Mouse (Mus musculus) yolk sac, embryonic 10.5 days (tissue): ENCODE results near the gene Hs2st1.

Experiments used
- DNase-seq: peaks from one replicate; pipeline ENCODE4 v3.0.0-alpha.2; 2017; ENCODE audit warnings: low spot score

Gene Hs2st1

DNA sequence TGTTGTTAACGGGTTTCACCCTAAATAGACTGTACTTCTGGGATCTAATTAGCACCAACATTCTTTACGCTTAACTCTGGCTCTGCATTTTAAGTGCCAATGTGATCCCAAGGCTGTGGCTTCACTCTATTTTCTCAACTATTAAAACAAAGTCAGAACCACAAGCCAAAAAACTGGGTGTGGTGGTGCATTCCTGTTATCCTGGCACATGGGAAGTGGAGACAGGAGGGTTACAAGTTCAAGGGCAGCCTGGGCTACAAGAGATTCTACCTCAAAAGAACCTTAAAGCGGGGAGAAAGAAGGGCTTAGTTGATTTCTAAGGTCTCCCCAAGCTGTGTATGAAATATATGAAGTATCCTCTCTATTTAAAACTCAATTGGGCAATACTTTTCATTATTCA lies 133.9 kb downstream of the Hs2st1 start:
- no peak for DNase-seq

DNA sequence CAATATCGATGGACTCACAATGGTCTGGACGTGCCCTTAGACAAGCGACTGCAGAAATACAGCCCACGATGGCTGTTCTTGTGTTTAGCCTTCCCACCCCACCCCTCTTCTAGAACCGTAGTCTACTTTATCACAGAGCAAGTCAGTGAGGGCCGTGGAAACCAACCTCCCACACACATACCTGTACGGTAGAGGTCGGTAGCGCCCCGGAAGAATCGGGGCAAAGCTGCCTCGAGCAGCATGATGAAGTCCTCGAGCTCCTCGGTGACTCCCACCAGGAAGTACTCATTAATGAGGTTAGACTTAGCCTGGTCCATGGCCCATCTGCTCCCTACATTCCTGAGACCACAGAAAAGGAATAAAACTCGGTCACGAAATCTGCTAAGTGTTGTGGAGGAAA lies 134.7 kb downstream of the Hs2st1 start:
- no peak for DNase-seq

DNA sequence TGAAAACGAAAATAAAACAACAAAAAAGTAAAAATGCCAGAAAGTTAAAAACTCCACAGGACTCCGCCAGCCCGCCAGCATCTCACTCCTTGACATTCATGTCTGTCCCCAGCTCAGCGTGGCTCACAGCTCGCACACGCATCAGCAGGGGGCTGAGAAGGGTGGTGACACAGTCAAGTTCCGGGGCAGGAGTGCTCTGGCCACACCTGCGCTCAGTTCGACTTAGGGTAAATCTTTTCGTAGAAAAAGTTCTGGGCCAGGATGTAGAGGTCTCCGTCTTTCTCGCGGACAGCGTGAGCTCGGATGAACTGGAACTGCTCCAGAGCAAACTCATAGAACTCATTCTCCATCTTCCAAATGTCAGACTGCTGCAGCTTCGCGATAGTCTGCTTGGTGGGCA lies 135.7 kb downstream of the Hs2st1 start:
- no peak for DNase-seq

DNA sequence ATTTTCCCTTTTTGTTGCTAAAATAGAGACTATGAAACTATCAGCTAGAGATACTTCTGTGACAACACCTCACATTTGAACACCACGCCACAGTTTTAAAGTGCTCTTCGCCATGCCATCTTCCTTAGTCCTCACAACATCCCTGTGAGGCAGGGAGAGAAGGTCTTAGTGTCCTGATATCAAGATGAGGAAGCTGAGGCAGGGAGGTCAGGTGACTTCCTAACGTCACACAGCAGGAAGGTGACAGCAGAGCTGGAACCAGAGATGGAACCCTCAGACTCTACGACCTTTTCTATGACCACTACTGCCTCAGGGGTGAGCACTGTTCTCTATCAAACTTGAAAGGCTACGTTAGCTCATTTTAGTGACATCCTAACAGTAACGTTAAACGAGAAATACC lies 136.9 kb downstream of the Hs2st1 start:
- no peak for DNase-seq

DNA sequence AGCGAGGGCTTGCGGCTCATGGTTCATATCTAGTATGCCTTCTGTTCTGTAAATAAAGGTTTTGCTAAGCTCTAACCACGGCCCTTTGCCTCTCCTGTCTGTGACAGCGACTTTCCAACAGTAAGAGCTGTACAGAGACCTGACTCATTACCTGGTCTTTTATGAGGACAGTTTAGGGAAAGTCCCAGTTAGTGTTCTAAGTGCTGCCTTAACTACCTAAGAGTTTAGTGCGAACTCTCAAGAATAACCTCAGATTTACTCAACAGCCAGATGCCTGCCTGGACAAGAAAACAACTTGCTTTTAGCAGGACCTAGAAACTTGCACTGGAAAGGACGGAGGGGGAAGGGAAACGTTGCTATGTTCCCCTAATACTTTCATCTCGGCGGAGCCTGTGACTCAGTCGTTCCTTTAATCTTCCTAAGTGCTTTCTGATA lies 137.8 kb downstream of the Hs2st1 start:
- DNase-seq, result no peak

DNA sequence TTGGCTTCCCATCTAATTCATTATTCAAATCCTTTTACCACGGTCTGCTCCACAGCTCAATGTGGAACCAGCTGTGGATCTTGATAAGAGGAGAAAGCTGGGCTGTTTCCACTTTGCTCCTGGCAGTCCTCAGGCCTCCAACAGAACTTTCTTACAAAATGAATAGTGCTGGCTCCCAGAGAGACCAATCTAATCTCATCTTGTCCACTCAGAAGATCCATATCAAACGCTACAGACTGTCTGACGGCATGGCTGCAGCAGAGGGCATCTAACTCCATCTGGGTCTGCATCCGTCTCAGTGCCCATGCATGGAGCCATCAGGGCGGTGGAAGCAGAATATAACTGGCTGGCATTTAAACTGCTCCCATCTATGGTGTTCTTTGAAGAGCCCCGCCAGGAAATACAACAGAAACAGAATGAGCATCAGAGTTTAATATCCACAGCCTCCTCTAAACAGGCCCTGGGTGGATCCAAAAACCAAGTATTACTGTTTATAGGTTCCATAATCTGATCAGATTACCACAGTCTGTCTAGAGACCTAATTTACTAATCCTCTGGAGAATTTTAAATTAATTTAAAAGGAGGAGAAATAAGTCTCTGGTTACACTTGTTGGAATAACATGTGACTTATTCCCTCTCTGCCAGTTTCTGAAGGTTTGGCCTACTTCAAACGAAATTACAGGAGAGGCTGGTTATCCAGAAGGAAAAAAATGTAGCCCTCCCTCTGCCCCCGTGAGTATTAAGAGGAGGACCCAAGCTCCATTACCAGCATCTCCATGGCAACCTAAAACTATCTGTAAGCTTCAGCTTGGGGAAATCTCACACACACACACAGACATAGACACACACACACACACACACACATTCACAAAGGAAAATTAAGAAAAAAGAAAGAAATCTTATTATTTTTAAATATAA lies 141.2 kb downstream of the Hs2st1 start:
- DNase-seq, result no peak

DNA sequence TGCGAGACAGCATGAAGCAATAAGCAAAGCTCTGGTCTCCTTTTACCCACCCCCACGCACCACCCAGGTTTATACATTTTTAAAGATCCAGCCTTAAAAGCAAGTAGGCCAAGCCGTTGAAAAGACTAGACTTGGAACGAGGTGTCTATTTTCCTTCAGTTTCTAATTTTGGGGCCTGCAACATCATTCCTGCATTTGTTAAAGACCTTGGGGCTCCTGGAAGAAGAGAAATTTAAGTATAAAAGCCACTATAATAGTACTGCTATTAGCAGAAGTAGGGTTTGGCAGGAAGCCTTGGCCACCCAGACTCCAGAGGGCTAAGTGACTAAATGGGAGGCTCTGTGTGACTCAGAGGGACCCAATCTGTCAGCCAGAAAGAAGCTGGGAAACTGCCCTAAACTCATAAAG lies 144.9 kb downstream of the Hs2st1 start:
- DNase-seq, result no peak

DNA sequence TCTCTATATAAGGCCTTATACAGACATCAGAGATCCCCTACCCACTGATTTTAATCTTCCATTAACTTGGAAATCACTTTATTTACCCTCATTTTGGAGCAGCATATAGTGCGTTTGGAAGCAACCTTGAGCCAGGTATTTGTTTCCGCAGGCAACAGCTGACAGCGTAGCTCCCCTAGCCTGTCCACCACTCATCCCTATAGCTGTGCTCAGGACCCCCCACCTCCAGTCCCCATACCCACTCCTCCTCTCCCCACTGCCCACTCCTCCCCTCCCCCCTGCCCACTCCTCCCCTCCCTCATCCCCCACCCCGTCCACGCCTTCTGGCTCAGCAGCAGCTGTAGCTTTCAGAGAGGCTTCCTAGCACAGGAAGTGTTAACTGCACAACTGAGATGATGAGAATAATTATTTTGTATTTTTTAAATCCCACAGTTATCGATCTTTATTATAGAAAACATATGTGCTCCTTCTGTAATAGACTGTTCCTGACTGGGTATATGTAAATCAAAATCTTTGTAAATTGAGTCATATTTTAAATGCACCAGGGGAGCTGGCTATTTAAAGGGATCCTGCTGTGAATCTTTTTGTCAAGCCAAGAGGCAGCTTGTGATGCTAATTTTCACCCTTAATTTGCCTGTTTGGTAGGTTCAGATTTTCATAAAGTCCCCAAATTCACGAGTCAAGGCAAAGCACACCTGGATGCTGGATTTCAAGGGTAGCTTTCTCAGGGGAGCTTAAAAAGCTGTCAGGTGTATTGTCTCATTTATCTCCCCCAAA lies 148.4 kb downstream of the Hs2st1 start:
- DNase-seq, result no peak

DNA sequence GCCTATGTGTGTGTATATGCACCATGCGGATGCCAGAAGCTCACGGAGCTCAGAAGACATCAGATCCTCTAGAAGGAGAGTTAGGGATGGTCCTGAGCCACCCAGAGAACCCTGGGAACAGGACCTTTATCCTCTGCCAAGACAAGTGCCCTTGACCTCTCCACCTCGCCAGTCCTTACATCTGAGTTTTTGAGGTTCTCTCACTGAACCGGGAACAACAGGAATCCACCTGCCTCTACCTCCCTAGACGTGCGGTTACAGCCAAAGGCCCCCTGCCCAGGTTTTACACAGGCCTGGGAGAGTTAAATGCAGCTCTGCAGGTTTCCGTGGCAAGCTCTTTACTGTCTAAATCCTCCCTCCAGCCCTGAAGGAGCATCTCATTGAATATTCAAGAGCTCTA lies 156.2 kb downstream of the Hs2st1 start:
- no peak for DNase-seq

DNA sequence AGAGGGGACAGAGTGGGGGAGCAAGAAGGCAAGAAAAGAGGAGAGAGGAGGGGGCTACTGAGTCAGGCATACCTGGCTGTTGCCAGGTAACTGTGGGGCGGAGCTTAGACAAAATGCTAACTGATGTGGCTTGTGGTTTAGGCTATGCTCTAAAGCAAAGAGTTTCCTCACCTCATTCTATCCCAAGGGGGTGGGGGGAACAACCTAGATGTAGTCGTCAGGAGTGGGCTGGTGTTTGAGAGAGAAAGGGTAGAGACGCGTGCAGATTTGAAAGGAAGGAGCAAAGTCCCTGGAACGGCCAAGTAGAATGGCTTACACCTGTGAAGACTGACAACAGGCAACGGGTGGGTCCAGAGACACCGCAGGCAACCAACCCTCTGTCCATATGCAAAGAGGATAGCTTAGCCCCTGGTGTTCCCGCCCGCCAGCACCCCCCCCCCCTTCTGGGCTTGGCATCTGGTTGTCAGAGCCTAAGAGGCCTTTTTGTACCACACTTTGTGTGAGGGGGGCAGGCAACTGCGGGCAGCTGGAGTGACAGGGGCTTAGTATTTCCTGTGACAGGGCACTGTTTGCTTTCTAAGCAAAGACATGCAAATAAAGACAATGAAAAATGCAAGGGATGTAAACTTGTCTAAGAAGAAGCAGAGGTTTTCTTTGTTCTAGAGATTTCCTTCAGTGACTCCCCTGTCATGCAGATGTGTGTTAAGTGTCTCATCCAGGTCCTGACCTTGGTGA lies 157.3 kb downstream of the Hs2st1 start:
- DNase-seq, result no peak

DNA sequence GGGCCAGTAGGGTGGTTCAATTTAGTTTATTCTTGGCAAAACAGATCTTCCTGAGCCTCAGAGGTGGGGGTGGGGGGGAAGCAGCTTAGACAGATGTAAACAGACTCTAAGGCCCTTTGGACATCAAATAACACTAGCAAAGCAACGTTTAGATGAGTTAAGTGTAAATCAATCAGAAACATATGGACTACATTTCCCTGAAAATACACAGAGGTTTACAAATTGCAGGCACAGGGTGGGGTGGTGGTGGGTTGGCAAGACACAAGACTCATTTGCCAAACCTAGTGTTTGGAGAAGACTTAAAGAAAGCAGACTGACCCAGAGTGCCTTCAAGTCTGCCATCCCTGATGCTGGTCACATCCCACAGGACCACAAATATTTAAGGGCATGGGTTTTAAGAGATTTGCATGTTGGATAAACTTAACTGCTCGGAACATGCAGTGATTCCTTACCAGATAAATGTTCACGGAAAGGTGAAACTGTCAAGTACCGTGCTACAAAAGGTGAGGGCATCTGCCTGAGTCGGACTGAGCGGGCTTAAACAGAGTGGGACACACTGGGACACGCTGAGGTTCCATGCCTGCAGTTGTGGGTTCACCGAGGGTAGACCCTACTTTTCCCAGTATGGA lies 158.2 kb downstream of the Hs2st1 start:
- no peak for DNase-seq

DNA sequence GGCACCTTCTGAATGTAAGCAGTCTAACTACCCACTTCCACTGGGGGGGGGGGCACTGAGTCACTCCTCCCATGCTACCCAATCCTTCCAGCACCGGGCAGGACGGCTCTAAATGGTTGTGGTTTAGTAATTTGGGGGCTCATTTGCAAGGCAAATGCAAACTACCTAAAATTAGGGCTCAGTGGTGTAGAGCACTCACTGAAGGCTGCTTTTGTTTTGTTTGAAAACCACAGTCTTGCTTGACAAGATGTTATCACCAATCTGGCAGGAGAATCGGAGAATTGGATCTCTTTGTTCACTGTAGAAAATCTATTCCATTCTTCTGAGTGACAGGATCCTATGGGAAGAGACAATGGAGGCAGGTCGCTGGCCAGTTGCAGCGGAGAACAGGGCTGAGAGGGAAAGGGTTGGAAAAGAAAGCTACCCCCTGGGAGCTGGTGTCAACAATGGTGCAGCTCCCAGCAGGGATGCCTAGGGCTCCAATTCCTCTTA lies 158.9 kb downstream of the Hs2st1 start:
- DNase-seq, result no peak

DNA sequence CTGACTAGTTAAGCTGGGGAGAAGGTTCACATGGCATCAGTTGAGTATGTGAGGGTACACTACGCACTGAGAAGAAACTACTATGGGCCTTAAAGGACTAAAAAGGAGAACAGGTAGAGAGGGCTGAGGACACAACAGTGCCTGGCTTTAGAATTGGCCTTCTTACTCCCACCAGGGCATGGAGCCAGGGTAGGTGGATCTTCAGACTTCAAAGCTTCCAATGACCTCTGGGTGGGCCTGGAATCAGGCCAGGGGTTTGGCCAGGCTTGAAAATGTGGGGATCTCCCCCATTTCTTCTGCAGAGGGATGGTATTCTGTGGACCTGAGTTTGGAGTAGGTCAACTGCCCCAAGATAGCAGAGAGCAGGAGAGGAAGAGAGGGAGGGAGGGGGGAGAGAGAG lies 161.0 kb downstream of the Hs2st1 start:
- no peak for DNase-seq

DNA sequence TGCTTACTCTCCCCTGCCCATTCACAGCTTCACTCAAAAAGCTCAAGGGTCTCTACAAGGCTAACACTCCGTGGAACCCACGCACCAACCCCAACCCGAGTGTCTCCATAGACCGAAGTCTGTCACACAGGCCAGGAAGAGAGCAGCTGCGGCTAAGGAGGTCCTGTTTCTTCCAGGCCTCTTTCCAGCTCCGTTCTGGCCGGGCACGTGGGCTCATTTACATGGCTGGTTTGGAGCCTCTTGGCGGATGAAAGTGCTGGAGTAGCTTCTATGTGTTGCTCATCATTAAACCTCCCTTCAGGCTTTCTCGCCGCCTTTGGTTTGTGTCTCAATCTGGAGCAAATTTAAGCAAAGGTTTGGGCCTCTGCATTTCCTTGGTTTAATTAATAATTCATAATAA lies 164.7 kb downstream of the Hs2st1 start:
- DNase-seq, result no peak

DNA sequence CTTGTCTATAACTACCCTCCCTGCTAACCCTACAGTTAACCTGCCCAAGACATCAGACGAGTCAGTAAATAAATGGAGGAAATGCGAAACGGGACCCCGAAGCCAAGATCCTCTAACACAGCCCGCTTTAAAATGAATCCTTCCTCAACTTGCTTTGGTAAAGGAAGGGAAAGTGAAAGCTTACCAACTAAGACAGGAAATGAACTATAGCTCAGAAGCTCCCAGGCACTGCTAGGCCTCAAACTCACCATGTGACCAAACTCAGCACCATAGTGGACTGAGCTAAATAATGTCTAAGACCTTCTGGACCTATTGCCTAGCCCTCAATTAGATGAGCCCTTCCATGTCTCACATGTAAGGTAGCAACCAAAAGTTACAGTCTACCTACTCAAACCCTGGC lies 168.7 kb downstream of the Hs2st1 start:
- DNase-seq, result no peak

DNA sequence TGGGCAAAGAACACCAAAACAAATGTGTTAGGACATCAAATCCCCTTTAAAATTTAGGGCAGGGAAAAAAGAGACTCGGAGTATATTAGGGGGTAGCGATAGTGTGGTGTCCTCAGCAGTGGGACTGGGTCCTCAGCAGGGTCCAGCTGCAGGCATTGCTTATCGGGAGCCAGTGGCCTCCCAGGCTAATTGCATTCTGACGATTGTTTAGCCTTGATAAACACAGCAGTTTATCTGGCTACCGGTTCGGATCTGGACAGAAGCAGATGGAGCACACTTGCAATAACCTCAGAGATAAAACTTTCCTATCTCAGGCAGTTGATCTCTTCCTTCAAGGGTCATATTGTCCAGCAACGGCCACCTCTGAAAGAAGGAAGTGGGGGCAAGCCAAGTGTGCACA lies 169.1 kb downstream of the Hs2st1 start:
- no peak for DNase-seq

DNA sequence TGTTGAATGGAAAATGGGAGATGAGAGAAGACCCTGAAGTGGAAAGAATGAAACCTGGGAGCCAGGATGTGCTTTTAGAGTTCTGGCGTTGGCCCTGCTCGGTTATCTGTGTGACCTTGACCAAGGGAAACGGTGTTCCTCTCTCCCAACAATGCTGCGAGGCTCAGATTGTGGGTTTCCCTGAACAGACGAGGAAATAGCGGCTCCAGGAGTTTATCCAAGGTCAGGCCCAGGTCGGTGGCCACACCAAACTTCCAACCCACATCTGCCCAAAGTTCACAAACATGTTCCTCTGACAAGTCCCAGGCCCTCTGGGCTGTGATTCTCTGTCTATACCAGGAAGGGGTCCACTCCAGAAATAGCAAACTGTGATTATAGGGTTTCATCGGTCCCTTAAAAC lies 169.6 kb downstream of the Hs2st1 start:
- no peak for DNase-seq

DNA sequence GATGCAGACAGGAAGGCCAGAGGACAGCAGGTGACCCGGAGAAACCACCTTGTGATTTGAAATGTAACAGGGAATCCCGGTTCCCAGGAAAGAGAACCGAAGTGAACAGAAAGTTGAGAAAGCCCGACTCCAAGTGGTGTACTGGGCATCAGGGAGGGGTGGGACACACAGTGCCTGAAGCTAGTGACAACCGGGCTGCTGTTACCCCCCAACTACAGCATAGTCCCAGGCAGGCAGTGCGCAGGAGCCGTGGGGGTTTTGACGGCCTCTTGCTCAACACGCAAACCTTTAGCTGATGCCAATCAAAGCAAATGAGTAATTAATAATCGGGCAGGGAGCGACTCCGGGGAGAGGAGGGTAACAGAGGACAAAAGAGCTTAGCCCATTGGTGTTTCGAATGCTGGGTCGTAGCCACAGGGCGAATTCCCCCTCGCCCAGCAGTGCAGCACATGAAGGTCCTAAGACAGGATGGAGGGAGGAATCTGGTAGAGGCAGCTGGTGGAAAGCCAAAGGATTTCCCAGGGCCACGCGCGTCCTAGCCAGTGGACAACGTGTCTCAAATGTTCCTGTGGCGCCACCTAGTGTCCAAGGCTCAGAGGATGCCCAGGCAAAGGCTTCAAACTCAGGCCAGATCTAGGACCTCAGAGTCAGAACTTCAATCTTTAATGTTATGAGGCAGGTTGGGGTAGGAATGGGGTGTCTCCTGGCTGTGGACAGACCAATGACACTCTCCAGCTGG lies 170.5 kb downstream of the Hs2st1 start:
- DNase-seq, result peak; percentile 62

DNA sequence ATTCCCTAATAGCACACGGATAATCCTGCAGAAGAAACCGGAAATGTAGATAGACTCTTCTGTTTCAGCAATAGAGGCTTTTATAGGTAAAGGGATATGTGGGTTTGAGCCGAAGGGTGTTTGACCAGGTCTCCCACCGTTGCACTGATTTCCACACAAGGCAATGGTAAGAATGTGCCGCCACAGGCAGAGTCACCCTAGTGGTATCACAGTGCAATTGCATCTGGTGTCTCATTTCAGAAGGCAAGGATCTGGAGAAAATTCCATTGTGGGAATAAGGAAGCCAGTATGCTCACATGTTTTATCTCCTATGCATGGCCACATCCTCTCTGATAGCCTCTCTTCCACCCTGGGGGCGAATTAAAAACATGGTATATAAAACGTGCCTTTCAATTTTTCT lies 171.8 kb downstream of the Hs2st1 start:
- DNase-seq, result no peak

DNA sequence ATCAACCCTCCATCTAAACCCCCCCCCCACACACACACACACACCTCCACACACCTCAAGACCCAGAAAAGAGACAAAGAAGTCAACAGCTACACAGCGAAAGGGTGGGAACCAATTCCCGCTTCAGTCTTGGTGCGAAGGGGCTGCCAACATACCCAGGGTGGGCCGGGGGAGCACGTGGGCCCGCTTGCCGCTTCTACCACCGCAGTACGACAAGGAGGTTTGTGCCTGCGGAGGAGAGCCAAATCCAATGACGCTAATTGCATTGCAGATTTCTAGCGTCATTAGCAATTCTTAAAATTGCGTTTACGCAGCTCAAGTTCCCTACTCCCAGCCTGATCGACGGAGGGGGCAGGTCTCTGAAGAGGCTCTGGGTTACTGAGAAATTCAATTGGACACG lies 173.5 kb downstream of the Hs2st1 start:
- DNase-seq, result no peak

DNA sequence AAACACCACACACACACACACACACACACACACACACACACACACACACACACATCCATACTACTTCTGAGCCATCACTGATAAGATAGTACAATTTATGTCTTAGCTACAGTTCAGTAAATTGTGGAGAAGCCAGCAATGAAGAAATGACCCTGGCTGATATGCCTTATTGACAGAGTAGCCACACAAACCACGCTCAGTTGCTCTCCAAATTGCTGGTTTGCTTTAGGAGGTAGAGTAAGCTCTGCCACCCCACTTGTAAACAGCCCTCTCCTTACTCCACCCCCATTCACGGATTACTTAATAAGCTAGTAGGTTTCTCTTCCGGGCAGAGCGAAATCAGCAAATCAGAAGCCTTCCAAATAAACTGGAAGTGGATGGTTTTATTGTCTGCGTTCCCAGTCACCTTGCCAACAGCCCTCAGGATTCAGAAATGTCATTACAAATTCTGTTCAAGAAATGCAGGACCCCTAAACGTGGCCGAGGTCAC lies 175.5 kb downstream of the Hs2st1 start:
- no peak for DNase-seq
